Mouse (Mus musculus) subcutaneous adipose tissue, adult 2 months (tissue): ENCODE measurements around the gene Hspd1. TPM values are rescaled to one million over a fixed set of nuclear protein-coding genes. Genes with fewer than 3 reads are reported as not detected.

Source experiments
- polyA plus RNA-seq: library from polyadenylated mRNA; depleted of rRNA; stranded (reverse); fragments of >200 nt; gene quantifications from 2 replicates; pipeline ENCODE4 v1.2.3, GENCODE M21; 2012; ENCODE audit warnings: low replicate concordance; rRNA removed

Hspd1 gene
- polyA plus RNA-seq: 44.8 and 46.9 TPM in 2 replicates

GRCm38 (mm10) chr1:55087932-55088610, at the start of gene Hspd1, which contains the start of gene Hspe1:
Hspd1 (minus strand) TSS chr1:55088243.
Hspe1 (plus strand) TSS chr1:55088132.

DNA sequence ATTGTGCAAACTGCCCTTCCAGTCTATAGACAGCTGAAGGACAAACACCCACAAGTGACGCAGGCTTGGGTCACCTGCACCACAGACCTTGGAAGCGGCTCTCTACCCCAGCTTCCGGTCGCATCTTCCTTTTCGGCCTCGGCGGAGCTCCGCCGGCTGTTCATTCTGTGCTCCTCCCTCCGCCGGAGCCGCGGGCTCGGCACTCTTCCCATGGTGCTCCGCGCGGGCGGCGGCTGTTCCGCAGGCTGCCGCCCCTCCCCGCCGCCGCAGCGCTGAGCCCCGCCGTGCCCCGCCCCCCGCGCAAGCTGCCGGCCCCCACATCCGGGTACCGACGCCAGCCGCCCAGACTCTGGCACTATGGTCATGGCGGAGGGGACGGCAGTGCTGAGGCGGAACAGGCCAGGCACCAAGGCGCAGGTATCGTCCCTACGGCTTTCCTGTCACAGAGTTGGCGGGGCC, 42.9 kb upstream of the Hspd1 start, which contains the start of gene Mob4:
Gene Mob4 (plus strand): TSS at position 289 of the 459 bp plus-strand sequence.

DNA sequence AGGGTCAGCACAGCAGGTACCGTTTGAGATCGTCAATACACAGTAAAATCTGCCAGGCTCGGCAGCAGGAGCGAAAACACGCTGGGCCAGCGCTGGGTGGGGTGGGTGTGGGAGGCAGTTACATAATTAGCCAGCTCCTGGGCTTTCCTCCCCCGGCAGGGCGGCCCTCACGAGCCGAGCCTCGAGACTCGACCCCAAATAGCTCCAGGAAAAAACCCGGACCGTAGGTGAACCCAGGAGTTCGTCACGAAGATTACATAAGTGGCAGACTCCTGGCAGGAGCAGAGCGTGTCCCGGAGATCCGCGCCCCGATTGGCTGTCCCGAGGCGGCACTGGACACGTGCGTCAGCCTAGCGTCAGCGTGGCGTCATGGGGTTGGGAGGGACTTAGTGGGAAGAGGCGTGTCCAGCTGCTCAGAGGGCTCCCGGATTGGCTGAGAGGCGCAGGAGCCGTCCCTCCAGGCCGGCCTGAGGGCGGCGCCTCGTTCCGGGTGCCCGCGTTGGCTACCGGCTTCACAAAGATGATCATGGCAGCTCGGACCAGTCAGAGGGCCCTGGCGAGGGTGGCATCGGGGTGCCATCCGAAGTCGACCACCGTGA, 35.6 kb downstream of the Hspd1 start, which contains the start of gene Coq10b:
Gene Coq10b (plus strand): TSS at position 416 of the 599 bp plus-strand sequence.

Other genes starting within 250 kb of the Hspd1 start
- 14.1 and 26.3 TPM in 2 replicates for gene Ankrd44, start 161.9 kb downstream of the Hspd1 start, polyA plus RNA-seq
- 45.8 and 64.8 TPM in 2 replicates for gene Sf3b1, start 60.8 kb downstream of the Hspd1 start, polyA plus RNA-seq
- 9.1 and 12.3 TPM in 2 replicates for gene Coq10b, start 35.5 kb downstream of the Hspd1 start, polyA plus RNA-seq
- 25.7 and 32.0 TPM in 2 replicates for gene Hspe1, start 111 bp downstream of the Hspd1 start, polyA plus RNA-seq
- 11.6 and 14.5 TPM in 2 replicates for gene Mob4, start 43.0 kb upstream of the Hspd1 start, polyA plus RNA-seq
- 2.8 and 5.7 TPM in 2 replicates for gene Rftn2, start 138.5 kb upstream of the Hspd1 start, polyA plus RNA-seq
- 1.3 and 2.6 TPM in 2 replicates for gene Mars2, start 148.9 kb upstream of the Hspd1 start, polyA plus RNA-seq